Mouse (Mus musculus): Measurements from ENCODE around the gene D430041D05Rik. TPM values are rescaled to one million over a fixed set of nuclear protein-coding genes. Genes with fewer than 3 reads are reported as not detected.
"Not testable (repeated sequence)": the region's sequence is repeated elsewhere in the genome, so short reads cannot be mapped to it uniquely, and the experiment has no call there.

The D430041D05Rik gene
- total and polyA plus RNA-seq, 3 experiments = not detected

DNA sequence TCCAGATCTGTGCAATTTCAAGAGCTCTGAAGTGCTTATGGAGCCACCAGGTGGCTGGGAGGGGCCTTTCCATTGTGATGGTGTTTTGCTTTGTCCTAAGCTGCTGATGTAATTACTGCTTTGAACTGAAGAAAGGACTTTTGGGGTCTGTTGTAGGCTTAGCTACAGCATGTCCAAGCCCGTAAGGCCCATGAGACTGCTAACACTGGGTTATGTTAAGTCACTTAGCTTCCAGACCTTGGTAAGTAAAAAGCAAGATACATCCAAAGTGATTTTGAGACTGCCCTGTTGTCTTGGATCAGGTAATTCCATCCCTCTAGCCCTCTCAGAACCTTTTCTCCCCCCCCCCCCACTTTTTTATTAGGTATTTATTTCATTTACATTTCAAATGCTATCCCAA lies 314.0 kb downstream of the D430041D05Rik start:
- H3K4me3 ChIP-seq (replicated peaks in 1 of 3; ENCODE audit: low read depth in 2 of 3, low read length in 2 of 3, poor library complexity in 1 of 3); H3K9me3 ChIP-seq (replicated peaks; ENCODE audit: low read length); dilution Hi-C loops (cut with MboI; ENCODE audit: extremely low pct_ligation_motif_present, extremely low pct_unique_long_range_greater_than_20kb, low sequenced_read_pairs); DNase-seq (ENCODE audit: extremely low read depth); H3K4me1 ChIP-seq (ENCODE audit: control insufficient read depth in 1 of 2, insufficient read depth in 2 of 2); H3K36me3 ChIP-seq (replicated peaks in 1 of 2; ENCODE audit: control insufficient read depth in 1 of 2, insufficient read depth in 1 of 2, low read length in 1 of 2); H3K9ac ChIP-seq (ENCODE audit: insufficient read depth, low read depth); H3K79me2 ChIP-seq (replicated peaks; ENCODE audit: control insufficient read depth, extremely low read depth, insufficient read depth, poor library complexity, severe bottlenecking); in situ Hi-C loops (cut with MboI; ENCODE audit: low pct_ligation_motif_present, low pct_unique_long_range_greater_than_20kb, low sequenced_read_pairs); H3K27ac ChIP-seq (ENCODE audit: insufficient read depth, low read depth): not testable (repeated sequence)
- peak; percentile 15 for TF ChIP-seq RAD21 (IDR thresholded peaks at IDR 0.05; ENCODE audit: low read depth, low read length)
- Histone ChIP-seq H3K27me3 (replicated peaks) (peaks cover 13% of the 10 kb centered on the region), H3K4me2 (ENCODE audit: insufficient read depth, low read depth, poor library complexity, severe bottlenecking) (peak overlapping the region; percentile 22; the same call in 1 of the 2 replicates)

DNA sequence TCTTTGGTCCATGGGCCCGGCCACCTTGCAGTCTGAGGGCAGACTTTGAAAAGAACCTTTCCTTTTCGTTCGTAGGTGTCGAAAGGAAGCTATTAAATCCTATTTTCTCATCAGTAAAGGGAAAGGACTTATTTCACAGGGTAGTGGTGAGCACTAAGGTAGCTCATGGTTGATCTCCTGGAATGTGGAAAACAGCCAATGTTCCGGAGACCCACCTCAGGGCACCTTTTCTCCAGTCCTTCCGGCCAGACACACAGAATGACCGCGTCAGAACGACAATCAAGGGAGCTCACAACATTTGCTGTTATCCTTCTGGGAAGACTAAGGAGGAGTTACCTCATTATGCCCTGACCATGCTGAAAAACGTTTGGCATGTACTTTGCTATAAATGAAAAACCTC lies 314.6 kb downstream of the D430041D05Rik start:
- Histone ChIP-seq H3K9ac (ENCODE audit: insufficient read depth, low read depth) (peak overlapping the region; percentile 57), H3K36me3 (replicated peaks in 1 of 2; ENCODE audit: control insufficient read depth in 1 of 2, insufficient read depth in 1 of 2, low read length in 1 of 2) (no peaks in the 10 kb centered on the region), H3K79me2 (replicated peaks; ENCODE audit: control insufficient read depth, extremely low read depth, insufficient read depth, poor library complexity, severe bottlenecking) (no peaks in the 10 kb centered on the region), H3K4me3 (replicated peaks in 1 of 3; ENCODE audit: low read depth in 2 of 3, low read length in 2 of 3, poor library complexity in 1 of 3) (peak overlapping the region; percentile 63 to 71 (median 69)), H3K9me3 (replicated peaks; ENCODE audit: low read length) (no peaks in the 10 kb centered on the region), H3K4me1 (ENCODE audit: control insufficient read depth in 1 of 2, insufficient read depth in 2 of 2) (peaks cover 0 to 9% of the 10 kb centered on the region in 2 experiments; a peak in 2 of 4 replicates), H3K27ac (ENCODE audit: insufficient read depth, low read depth) (no peak overlapping the region), H3K27me3 (replicated peaks) (peaks cover 14% of the 10 kb centered on the region), H3K4me2 (ENCODE audit: insufficient read depth, low read depth, poor library complexity, severe bottlenecking) (peak overlapping the region; percentile 60)
- in situ Hi-C loops (cut with MboI; ENCODE audit: low pct_ligation_motif_present, low pct_unique_long_range_greater_than_20kb, low sequenced_read_pairs) = no loop called here
- no peak for DNase-seq (ENCODE audit: extremely low read depth)
- dilution Hi-C loops (cut with MboI; ENCODE audit: extremely low pct_ligation_motif_present, extremely low pct_unique_long_range_greater_than_20kb, low sequenced_read_pairs) = no loop called here
- TF ChIP-seq ZMIZ1 (IDR thresholded peaks at IDR 0.05; ENCODE audit: low read depth, low read length) (no peak), NELFE (IDR thresholded peaks at IDR 0.05; ENCODE audit: low read depth, low read length) (no peak)

DNA sequence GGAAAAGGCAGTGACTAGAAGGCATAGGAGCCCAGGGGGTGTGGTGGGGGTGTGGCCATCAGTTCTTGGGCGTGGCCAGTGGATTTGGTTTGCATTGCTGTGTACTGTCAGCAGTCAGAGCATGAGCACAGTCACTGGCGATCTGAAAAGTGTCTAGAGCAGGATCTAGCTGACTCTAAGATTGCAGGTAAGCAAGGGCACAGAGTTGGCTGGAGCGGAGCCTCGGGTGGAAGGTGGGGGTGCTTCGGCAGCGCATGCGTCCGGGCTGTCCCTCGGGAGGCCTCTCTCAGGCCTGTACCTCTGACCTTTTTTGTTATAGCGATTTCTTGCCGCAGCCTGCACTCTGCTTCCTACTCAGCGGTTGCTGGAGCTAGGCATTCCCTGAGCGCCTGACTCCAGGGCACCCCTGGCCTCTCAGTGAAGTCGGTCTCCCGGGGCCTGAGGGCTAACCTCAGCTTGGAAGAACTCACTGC lies 315.0 kb downstream of the D430041D05Rik start, which contains the start of gene Cd59a:
TSS of gene Cd59a (plus strand) at position 61 of the 473 bp plus-strand sequence.
- in situ Hi-C loops (cut with MboI; ENCODE audit: low pct_ligation_motif_present, low pct_unique_long_range_greater_than_20kb, low sequenced_read_pairs) = no loop called here
- Histone ChIP-seq H3K27me3 (replicated peaks) (peaks cover 14% of the 10 kb centered on the region), H3K27ac (ENCODE audit: insufficient read depth, low read depth) (0 out of 2 replicates have a peak within 1 kb of the TSS, but pooled peaks have one; percentile 1), H3K9ac (ENCODE audit: insufficient read depth, low read depth) (peak within 1 kb of the TSS; percentile 57), H3K4me2 (ENCODE audit: insufficient read depth, low read depth, poor library complexity, severe bottlenecking) (peak within 1 kb of the TSS; percentile 60), H3K4me1 (ENCODE audit: control insufficient read depth in 1 of 2, insufficient read depth in 2 of 2) (peaks cover 0 to 9% of the 10 kb centered on the region in 2 experiments; a peak in 2 of 4 replicates), H3K36me3 (replicated peaks in 1 of 2; ENCODE audit: control insufficient read depth in 1 of 2, insufficient read depth in 1 of 2, low read length in 1 of 2) (no peaks in the 10 kb centered on the region), H3K9me3 (replicated peaks; ENCODE audit: low read length) (no peaks in the 10 kb centered on the region), H3K4me3 (replicated peaks in 1 of 3; ENCODE audit: low read depth in 2 of 3, low read length in 2 of 3, poor library complexity in 1 of 3) (peak within 1 kb of the TSS; percentile 63 to 71 (median 69)), H3K79me2 (replicated peaks; ENCODE audit: control insufficient read depth, extremely low read depth, insufficient read depth, poor library complexity, severe bottlenecking) (no peaks in the 10 kb centered on the region)
- peak; percentile 61 for TF ChIP-seq POLR2A (IDR thresholded peaks at IDR 0.05; ENCODE audit: low read depth, low read length)
- 0 out of 2 replicates have a peak, but pooled peaks have one; percentile 16 for TF ChIP-seq ELF1 (IDR thresholded peaks at IDR 0.05; ENCODE audit: low read depth, low read length)
- peak; percentile 19; the same call in 1 of the 2 replicates for TF ChIP-seq HCFC1 (IDR thresholded peaks at IDR 0.05; ENCODE audit: low read depth, low read length)
- TF ChIP-seq E2F4 (IDR thresholded peaks at IDR 0.05; ENCODE audit: insufficient replicate concordance, low read depth, low read length) = no peak
- peak; percentile 87 for TF ChIP-seq NRF1 (IDR thresholded peaks at IDR 0.05; ENCODE audit: low read depth, low read length)
- TF ChIP-seq GABPA (IDR thresholded peaks at IDR 0.05; ENCODE audit: insufficient replicate concordance, low read depth, low read length) = no peak
- TF ChIP-seq TCF12 (IDR thresholded peaks at IDR 0.05; ENCODE audit: low read depth, low read length) = peak; percentile 19; the same call in 1 of the 2 replicates
- TF ChIP-seq MXI1 (IDR thresholded peaks at IDR 0.05; ENCODE audit: low read depth, low read length) = peak; percentile 63
- DNase-seq (ENCODE audit: extremely low read depth) = peak; percentile 90
- dilution Hi-C loops (cut with MboI; ENCODE audit: extremely low pct_ligation_motif_present, extremely low pct_unique_long_range_greater_than_20kb, low sequenced_read_pairs) = no loop called here
